Mouse (Mus musculus): Measurements from ENCODE around the gene Adgrb3.

DNA sequence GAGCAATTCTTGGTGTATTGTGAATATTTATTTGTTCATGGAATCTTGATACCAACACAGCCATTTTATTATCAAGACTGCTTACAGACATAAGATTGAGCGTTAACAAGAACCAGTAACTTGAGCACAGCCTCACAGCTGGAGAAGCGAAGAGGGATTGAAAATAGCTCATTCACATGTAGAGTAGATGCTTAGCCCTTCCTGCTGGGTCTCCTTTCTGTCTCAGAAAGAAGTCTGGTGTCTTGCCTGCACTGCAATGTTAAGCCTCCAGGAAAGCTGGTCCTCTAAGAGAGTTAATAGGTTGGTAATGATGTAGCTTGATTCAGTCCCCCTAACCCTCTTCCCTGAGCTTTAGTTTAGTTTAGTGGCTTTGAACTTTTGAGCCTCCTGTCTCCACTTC, 519.4 kb downstream of the Adgrb3 start:
- TF ChIP-seq POLR2A (IDR thresholded peaks at IDR 0.05; ENCODE audit: insufficient read depth, low read length) (no peak), CTCF (IDR thresholded peaks at IDR 0.05; ENCODE audit: low read depth, low read length) (no peak), EP300 (IDR thresholded peaks at IDR 0.05; ENCODE audit: insufficient read depth, low read depth, low read length) (no peak)
